Mouse (Mus musculus): ENCODE measurements around the gene Dlg4.

Dlg4 gene

DNA sequence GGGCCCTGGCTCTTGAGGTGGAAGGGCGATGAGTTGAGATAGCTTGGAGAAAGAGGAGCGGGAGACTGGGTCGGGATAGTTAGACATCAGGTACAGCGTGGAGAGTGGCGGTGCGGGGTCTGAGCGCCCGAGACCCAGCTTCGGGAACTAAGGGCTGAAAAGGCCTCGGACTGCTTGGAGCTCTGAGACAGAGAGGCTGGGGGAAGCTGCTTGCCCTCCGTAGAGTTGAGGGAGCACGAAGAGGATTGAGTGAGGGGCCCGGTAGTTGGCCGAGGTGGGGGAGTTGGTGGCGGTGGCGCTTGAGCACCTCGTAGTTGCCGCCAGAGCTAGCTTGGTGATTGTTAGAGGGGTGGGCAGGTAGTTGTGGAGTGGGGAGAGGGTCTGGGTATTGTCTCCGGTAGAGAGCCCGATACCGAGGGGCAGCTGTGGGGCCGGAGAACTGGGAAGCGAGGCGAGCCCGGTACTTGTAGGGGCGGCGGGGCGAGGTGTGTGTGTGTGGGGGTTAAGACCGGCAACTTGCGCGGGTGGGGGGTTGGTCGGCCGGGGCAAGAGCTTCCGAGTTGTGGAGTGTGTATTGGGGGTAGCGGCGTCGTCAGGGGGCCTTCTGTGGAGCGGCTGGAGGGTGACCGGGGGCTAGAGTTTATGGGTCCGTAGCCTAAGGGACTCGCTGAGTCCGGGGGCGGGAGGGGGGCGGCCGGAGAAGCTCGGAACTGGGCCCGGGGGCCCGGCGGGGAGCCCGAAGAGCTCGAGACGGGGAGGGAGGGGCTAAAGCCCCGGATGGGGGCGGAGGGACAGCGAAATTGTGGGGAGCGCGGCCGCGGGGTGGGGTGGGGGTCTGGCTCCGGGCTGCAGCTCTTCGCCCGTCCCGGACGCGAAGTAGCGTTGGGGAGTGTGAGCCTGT, 20.3 kb upstream of the Dlg4 start:
- in situ Hi-C loops (cut with MboI, MseI) = no loop called here

GRCm38 (mm10) chr11:69997070-69997509, 19.7 kb upstream of the Dlg4 start:
- in situ Hi-C loops (cut with MboI, MseI) = no loop called here

- in situ Hi-C loops (cut with MboI, MseI) = no loop called here
These were observed 17.9 kb upstream of the Dlg4 start for GRCm38 (mm10) chr11:69998567-69999491.

DNA sequence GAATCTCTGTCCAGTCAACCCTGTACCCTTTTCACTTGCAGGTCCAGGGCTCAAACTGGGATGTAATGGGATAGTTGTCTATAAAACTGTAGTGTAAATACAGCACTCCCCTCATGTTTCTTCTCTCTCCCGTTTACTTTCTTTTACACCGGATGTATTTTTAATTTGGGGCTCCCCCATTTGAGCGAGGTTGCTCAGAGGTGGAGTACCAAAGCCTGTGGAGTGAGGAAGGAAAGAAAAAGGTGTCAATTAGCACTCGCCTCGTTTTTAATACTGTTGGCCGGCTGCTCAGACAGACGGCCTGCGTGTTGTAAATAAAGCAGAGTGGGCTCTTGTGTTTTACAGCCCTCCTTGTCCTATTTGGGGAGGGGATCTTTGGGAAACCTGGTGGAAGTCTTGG, 17.1 kb upstream of the Dlg4 start:
- in situ Hi-C loops (cut with MboI, MseI) = no loop called here

DNA sequence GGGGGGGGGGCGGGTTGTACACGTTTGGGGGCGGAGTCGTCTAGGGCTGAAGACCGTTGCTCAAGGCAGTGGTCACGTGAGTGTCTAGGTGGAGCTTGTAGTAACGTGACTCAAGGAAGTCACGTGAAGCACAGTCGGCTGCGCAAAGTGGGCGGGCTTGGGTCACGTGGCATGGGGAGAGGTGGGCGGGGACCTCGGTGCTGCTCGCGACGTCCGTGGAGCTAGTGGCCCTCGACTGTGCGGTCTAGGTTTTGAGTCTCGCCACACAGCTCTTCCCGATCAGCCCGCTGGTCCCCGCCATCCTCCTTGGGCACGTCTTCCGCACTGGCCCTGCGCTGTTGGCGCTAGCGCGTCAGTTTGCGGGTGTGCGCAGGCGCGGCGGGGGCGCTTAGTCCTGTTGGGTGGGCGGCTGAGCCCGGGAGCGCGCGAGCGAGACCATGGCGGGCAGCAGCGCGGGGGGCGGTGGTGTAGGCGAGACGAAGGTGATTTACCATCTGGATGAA, 16.3 kb upstream of the Dlg4 start, which contains the start of gene Dvl2:
Gene Dvl2, plus strand, starts transcription at position 200 of the 503 bp plus-strand sequence.
- in situ Hi-C loops (cut with MboI, MseI) = no loop called here

DNA sequence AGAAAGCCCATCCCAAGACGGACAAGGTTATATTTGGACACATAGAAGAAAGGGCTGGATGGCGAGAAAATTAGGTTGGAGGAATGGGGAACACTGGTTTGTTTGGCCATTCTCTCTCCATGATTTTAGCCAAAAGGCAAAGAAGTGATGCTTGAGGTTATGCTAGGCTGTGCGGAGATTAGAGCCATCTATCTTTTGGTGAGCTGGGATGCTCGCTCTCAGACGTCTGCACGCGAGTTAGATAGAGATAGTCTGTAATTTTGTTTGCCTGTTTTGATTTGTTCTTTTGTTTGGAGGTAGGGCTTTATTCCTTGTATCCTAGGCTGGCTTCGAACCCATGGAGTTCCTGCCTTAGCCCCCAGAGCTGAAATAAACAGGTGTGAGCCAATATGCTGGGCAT, 15.6 kb upstream of the Dlg4 start:
- in situ Hi-C loops (cut with MboI, MseI) = no loop called here

GRCm38 (mm10) chr11:70001865-70002264, 14.9 kb upstream of the Dlg4 start:
- in situ Hi-C loops (cut with MboI, MseI) = no loop called here

DNA sequence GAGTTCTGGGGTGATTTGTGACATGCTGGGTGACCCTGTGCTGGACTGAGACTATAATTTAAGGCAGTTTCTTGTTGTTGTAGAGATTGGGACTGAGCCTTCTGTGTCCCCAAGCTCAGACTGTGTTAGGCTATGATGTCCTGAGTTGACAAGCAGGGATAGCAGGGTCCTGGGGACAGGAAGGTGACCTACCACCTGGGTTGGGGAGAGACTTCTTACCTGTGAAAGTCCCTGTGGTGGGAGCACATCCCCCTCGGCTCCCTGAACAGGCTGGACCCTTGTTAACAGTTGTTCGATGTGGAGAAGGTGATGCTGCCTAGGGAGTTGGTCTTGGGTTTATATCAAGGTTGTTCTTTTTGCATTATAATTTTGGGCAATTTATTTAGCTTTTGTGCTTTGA, 14.3 kb upstream of the Dlg4 start:
- in situ Hi-C loops (cut with MboI, MseI) = no loop called here

GRCm38 (mm10) chr11:70005521-70005920, 11.2 kb upstream of the Dlg4 start:
- in situ Hi-C loops (cut with MboI, MseI) = no loop called here

GRCm38 (mm10) chr11:70010033-70010432, 6.7 kb upstream of the Dlg4 start:
- in situ Hi-C loops (cut with MboI, MseI) = loop anchor here (10.0 kb wide), 1 partner anchor 595 kb away; the partner anchor contains the start of gene Kdm6b

GRCm38 (mm10) chr11:70010548-70010947, 6.2 kb upstream of the Dlg4 start:
- in situ Hi-C loops (cut with MboI, MseI) = loop anchor here (10.0 kb wide), 1 partner anchor 596 kb away; the partner anchor contains the start of gene Kdm6b

DNA sequence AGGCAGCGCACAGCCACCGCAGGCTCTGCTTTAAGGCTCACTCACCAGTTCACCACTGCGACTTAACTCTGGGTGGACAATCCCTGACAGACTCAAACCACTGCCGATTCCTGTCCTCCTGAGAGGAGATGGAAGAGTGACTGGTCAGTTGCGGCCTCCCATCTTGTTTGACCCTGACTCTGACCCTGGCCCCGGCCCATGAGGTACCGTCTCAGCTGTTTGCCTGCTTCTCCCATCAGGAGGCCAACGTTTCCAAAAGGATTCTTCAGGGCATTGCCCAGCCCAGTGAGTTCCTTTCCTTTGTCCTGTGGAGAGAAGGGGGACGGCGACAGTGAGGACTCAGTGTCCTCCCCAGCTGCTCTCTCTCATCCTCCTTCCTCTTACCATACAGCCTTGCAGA, 5.8 kb upstream of the Dlg4 start:
- in situ Hi-C loops (cut with MboI, MseI) = loop anchor here (10.0 kb wide), 1 partner anchor 596 kb away; the partner anchor contains the start of gene Kdm6b

DNA sequence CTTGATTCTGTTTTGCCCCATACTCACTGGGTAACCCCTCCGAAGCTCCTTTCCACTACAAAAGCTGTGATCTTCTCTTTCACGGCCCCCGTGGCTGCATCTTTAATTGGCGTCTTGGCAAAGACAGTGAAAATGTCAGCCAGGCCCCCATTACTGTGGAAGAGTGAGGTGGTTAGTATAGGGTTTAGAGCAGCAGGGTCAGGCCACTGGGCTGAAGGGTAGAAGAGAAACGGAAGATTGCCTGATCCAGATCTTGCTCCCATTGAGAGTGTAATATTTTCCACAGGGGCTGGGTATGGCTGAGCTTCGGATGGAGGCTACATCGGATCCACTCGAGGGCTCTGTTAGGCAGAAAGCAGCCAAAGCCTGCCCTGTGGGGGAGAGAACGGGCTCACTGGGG, 3.8 kb upstream of the Dlg4 start:
- in situ Hi-C loops (cut with MboI, MseI) = loop anchor here (10.0 kb wide), 1 partner anchor 598 kb away; the partner anchor contains the start of gene Kdm6b

DNA sequence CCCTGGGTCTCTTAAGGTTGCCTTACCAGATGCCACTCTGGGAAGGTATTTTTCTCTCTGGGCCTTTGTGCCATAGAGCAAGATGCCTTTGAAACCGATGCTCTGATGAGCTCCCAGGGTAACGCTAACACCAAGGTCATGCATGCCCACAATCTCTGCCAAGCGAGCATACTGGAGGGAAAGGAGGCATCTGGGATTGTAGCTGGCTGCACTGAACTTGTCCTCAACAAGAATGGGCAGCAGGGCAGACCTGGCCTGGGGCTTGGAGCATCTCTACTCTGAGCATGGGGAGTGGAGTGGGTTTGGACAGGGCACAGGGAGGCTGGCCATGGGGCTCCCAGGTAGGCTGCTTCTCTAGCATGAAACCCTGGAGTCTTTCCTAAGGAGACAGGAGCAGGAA, 3.3 kb upstream of the Dlg4 start:
- in situ Hi-C loops (cut with MboI, MseI) = loop anchor here (10.0 kb wide), 1 partner anchor 599 kb away; the partner anchor contains the start of gene Kdm6b

GRCm38 (mm10) chr11:70014051-70014450, 2.7 kb upstream of the Dlg4 start:
- in situ Hi-C loops (cut with MboI, MseI) = loop anchor here (10.0 kb wide), 1 partner anchor 599 kb away; the partner anchor contains the start of gene Kdm6b

DNA sequence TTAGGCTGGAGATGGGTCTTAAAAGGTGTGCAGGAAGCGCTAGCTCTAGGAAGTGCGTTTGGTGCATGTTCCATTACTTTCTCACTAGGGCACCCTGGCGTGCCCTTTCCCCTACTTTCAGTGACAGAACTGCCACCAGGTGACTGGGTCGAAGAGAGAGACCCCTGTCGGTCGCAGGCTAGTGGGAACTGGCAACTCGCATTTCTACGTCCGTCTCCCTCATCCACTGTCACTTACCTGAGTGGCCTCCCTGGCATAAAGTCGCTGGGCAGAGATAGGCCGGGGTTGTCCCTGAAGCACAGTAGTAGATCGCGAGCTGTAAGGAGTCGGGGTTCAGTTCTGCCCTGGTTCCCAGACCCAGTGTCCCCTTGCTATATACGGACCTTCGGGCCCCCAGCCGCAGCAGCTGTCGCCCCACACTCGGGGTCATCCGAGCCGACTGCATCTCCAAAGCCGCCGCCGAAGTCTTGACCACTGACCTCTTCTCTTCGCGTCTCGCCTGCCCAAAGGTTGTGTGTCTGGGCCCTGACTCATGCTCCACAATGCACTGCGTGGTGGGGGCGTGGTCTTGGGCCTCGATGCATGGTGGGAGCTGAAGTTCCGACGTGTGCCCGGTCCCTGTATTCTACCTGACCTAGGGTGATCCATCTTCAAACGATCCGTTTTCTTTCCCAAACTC, 1.7 kb upstream of the Dlg4 start, which contains the start of gene Acadvl:
Gene Acadvl, minus strand, starts transcription at position 532 of the 679 bp plus-strand sequence.
- in situ Hi-C loops (cut with MboI, MseI) = loop anchor here (10.0 kb wide), 1 partner anchor 600 kb away; the partner anchor contains the start of gene Kdm6b

- in situ Hi-C loops (cut with MboI, MseI) = loop anchor here (10.0 kb wide), 1 partner anchor 601 kb away; the partner anchor contains the start of gene Kdm6b
These were observed 1.1 kb upstream of the Dlg4 start for GRCm38 (mm10) chr11:70015677-70016076.

- in situ Hi-C loops (cut with MboI, MseI) = loop anchor here (10.0 kb wide), 1 partner anchor 601 kb away; the partner anchor contains the start of gene Kdm6b
These were observed 565 bp upstream of the Dlg4 start for GRCm38 (mm10) chr11:70016177-70016576.

DNA sequence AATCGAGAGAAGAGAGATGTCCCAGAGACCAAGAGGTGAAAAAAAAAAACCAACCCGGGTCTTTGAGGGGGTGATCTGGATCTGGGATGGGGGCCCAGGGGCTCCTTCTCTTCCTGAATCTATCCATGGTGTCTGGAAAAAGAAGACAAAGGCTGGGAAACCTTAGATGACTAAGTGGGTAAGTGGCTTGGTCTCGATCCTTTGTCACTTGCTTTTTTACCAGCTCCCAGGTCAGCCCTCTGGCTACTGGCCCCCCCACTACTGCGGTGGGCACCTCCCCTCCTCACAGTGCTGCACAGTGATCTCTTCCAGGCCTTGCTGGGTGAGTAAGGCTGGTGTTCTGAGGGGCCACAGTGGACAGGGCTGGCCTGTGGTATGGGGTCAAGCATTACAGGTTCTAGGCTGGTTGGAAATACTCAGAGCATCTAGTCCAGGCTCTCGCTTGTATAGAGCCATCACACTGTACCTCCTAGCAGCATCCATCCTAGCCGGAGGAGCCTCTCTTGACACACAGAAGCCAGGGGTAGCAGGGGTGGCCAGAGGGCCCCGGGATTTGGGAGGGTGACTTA, 541 bp downstream of the Dlg4 start:
- in situ Hi-C loops (cut with MboI, MseI) = loop anchor here (10.0 kb wide), 1 partner anchor 602 kb away; the partner anchor contains the start of gene Kdm6b

Data from T-helper 1 cell (primary cell).